Mouse (Mus musculus) myocyte (in vitro differentiated cells): ENCODE measurements around the gene Ccna2.
"Not testable (repeated sequence)": the region's sequence is repeated elsewhere in the genome, so short reads cannot be mapped to it uniquely, and the experiment has no call there.

Experiments
- E2F4 ChIP-seq: IDR thresholded peaks from one replicate; pipeline ENCODE4 v1.6.1; 2011; ENCODE audit warnings: mild to moderate bottlenecking, control low read depth, moderate library complexity; ENCODE audit not compliant: insufficient read depth
- MYOD1 ChIP-seq, 3 experiments: IDR thresholded peaks; one replicate each; pipeline ENCODE4 v1.6.1; 2011; ENCODE audit warnings: control low read depth in 2 of 3, low read depth in 2 of 3, mild to moderate bottlenecking in 2 of 3, moderate library complexity in 1 of 3; ENCODE audit not compliant: insufficient read length in 2 of 3, control insufficient read depth in 1 of 3
- POLR2A ChIP-seq: IDR thresholded peaks from one replicate; pipeline ENCODE4 v1.6.1; 2011; ENCODE audit warnings: low read depth, mild to moderate bottlenecking, control low read depth, moderate library complexity; ENCODE audit not compliant: insufficient read length
- POLR2AphosphoS2 ChIP-seq: IDR thresholded peaks from one replicate; pipeline ENCODE4 v1.6.1; 2011; ENCODE audit warnings: low read depth, control low read depth; ENCODE audit not compliant: insufficient read length
- REST ChIP-seq: IDR thresholded peaks from one replicate; pipeline ENCODE4 v1.6.1; 2011; ENCODE audit warnings: mild to moderate bottlenecking, control low read depth, moderate library complexity; ENCODE audit not compliant: insufficient read depth, insufficient read length
- USF1 ChIP-seq: IDR thresholded peaks from one replicate; pipeline ENCODE4 v1.6.1; 2011; ENCODE audit warnings: low read depth, mild to moderate bottlenecking, control low read depth, moderate library complexity

GRCm38 (mm10) chr3:36599773-36600172, 27.8 kb upstream of the Ccna2 start:
- not testable (repeated sequence) for TF ChIP-seq MYOD1 (IDR thresholded peaks at IDR 0.05; ENCODE audit: control insufficient read depth in 1 of 3, insufficient read length in 2 of 3, low read depth in 2 of 3); REST; POLR2A; E2F4; POLR2AphosphoS2; USF1
